Mouse (Mus musculus): ENCODE results near the gene Tacc3.
A peak's percentile ranks its signal among the peaks of the same experiment; 100 is the strongest.

GRCm38 (mm10) chr5:33657787-33658663, at the start of gene Tacc3, which contains the start of gene Tmem129:
- TF ChIP-seq CTCF (IDR thresholded peaks at IDR 0.05; ENCODE audit: borderline replicate concordance, extremely low read depth, insufficient read depth, insufficient read length) (no peak), POLR2A (IDR thresholded peaks at IDR 0.05; ENCODE audit: borderline replicate concordance, extremely low read depth, insufficient read depth, insufficient read length, poor library complexity, severe bottlenecking) (peak; percentile 58; the same call in 1 of the 2 replicates)

All from brain, embryonic 14.5 days (tissue).